13 mouse cellular contexts compared by ENCODE assay signal in the genomic region with DNA sequence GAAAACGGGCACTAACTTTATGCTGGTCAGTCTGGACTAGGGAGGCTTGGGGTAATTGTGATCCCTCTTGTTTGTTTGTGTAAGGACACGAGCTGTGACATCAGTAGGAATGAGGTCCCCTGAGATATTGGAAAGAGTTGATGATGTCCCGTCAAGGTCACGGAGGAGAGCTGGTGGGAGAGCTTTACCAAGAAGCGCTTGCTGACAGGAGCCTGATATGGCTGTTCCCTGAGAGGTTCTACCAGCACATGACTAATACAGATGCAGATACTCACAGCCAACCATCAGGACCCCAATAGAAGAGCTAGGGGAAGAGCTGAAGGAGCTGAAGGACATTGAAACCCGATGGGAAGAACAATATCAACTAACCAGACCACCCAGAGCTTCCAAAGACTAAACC.
"Had no signal": no experiment of that assay in that cellular context is flagged by ENCODE, and none has a peak within 500 bp of the region (broad histone marks: within the 10 kb centered on the region; RNA-seq: fewer than 3 reads in every experiment).

No protein-coding gene starts in this region.

- H3K4me3 ChIP-seq: left cerebral cortex, adult 2 months; limb, embryonic 12.5 days; liver, embryonic 13.5 days; lung, embryonic 15.5 days; megakaryocyte, embryonic 14.5 days; midbrain, embryonic 15.5 days had no signal

- H3K4me2 ChIP-seq: limb, embryonic 12.5 days; liver, embryonic 13.5 days; lung, embryonic 15.5 days; midbrain, embryonic 11.5 days; midbrain, embryonic 15.5 days had no signal

- ATAC-seq: liver, postnatal 0 days; midbrain, embryonic 15.5 days had no signal

- H3K4me1 ChIP-seq: liver, embryonic 13.5 days; megakaryocyte, embryonic 14.5 days; midbrain, embryonic 15.5 days had no signal

- H3K27me3 ChIP-seq: limb, embryonic 12.5 days; liver, embryonic 13.5 days; lung, embryonic 15.5 days; megakaryocyte, embryonic 14.5 days; midbrain, embryonic 15.5 days had no signal

- H3K27ac ChIP-seq: left cerebral cortex, adult 2 months; limb, embryonic 12.5 days; liver, embryonic 13.5 days; lung, embryonic 15.5 days; macrophage; midbrain, embryonic 15.5 days had no signal

- H3K36me3 ChIP-seq: limb, embryonic 12.5 days; liver, embryonic 13.5 days; lung, embryonic 15.5 days; midbrain, embryonic 15.5 days had no signal

- H3K9ac ChIP-seq: limb, embryonic 12.5 days; liver, embryonic 13.5 days; liver, postnatal 0 days; lung, embryonic 15.5 days; midbrain, embryonic 15.5 days had no signal

- H3K9me3 ChIP-seq: limb, embryonic 12.5 days; liver, embryonic 13.5 days; lung, embryonic 15.5 days; midbrain, embryonic 15.5 days had no signal

- DNase-seq: kidney, postnatal 14 days; liver; liver, embryonic 13.5 days; liver, postnatal 0 days; lung, postnatal 14 days; thymus, postnatal 4 days had no signal
